Mouse (Mus musculus): Measurements from ENCODE around the gene Susd5.

DNA sequence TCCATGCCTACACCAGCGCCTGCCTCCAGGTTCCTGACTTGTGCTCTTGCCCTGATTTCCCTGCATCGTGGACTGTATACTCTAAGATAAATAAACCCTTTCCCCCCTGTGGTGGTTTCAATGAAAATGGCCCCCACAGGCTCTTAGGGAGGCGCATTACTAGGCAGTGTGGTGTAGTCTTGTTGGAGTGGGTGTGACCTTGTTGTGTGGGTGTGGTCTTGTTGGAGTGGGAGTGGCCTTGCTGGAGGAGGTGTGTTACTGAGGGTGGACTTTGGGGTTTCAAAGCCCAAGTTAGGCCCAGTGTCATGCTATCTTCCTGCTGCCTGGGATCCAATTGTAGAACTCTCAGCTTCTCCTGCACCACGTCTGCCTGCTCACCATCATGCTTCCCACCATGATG lies 4.9 kb upstream of the Susd5 start:
- TF ChIP-seq CTCF (conservative IDR thresholded peaks at IDR 0.05; ENCODE audit: insufficient read depth, insufficient read length, low read depth, low read length): no peak
- TF ChIP-seq POLR2A (IDR thresholded peaks at IDR 0.05; ENCODE audit: low read depth, low read length): no peak

All from kidney, adult 2 months (tissue).